Mouse (Mus musculus) limb, embryonic 10.5 days (tissue): Measurements from ENCODE around the gene Gemin4. TPM values are rescaled to one million over a fixed set of nuclear protein-coding genes. Genes with fewer than 3 reads are reported as not detected.

Experiments used
- DNase-seq: peaks from one replicate; pipeline ENCODE4 v3.0.0-alpha.2; 2017; ENCODE audit warnings: low spot score
- H3K27ac ChIP-seq: fragments of 300-500 bp; sonication (generic); 2 replicates; pipeline ENCODE4 v1.5.1; 2016; ENCODE audit warnings: mild to moderate bottlenecking
- H3K27me3 ChIP-seq: fragments of 300-500 bp; sonication (generic); 2 replicates; pipeline ENCODE4 v1.6.1; 2016; ENCODE audit warnings: low read depth, mild to moderate bottlenecking; ENCODE audit not compliant: poor library complexity, severe bottlenecking
- H3K36me3 ChIP-seq: fragments of 300-500 bp; sonication (generic); 2 replicates; pipeline ENCODE4 v1.6.1; 2016; ENCODE audit warnings: mild to moderate bottlenecking, moderate library complexity
- H3K4me1 ChIP-seq: fragments of 300-500 bp; sonication (generic); 2 replicates; pipeline ENCODE4 v1.6.1; 2016
- H3K4me3 ChIP-seq: fragments of 300-500 bp; sonication (generic); 2 replicates; pipeline ENCODE4 v1.5.1; 2016; ENCODE audit warnings: mild to moderate bottlenecking, moderate library complexity
- H3K9me3 ChIP-seq: fragments of 300-500 bp; sonication (generic); replicated peaks from 2 replicates; pipeline ENCODE4 v1.6.1; 2016; ENCODE audit warnings: mild to moderate bottlenecking
- WGBS: fragments of 180-500 bp; shearing (Covaris S2); methylation state at CpG from one replicate; pipeline ENCODE4 v1.1.7; 2016; 5-methylcytosine and 5-hydroxymethylcytosine counted together
- polyA plus RNA-seq: library from polyadenylated mRNA; unstranded; fragments of >200 nt; fragmentation: Nextera tagmentation; extraction: Ambion mirVana; gene quantifications from 2 replicates; pipeline ENCODE4 v1.2.1, GENCODE M21; 2016

The Gemin4 gene
- 59.4 and 60.3 TPM in 2 replicates for polyA plus RNA-seq

- peak; percentile 99 for DNase-seq
- under 1% methylated on average over 35 of the region's 35 CpGs for WGBS
Observed at GRCm38 (mm10) chr11:76217390-76217800, at the start of gene Gemin4, which contains the start of gene Dbil5. Gemin4 (minus strand) TSS chr11:76217664. Dbil5 (plus strand) TSS chr11:76217608.

GRCm38 (mm10) chr11:76262611-76263351 is 45.3 kb upstream of the Gemin4 start:
- 8% methylated on average over 19 of the region's 19 CpGs for WGBS
- peak overlapping the region; percentile 77 for H3K27ac ChIP-seq
- peaks cover 64% of the 10 kb centered on the region for H3K36me3 ChIP-seq
- no peaks in the 10 kb centered on the region for H3K27me3 ChIP-seq
- H3K4me1 ChIP-seq: peaks cover 56% of the 10 kb centered on the region
- no peak for DNase-seq
- H3K9me3 ChIP-seq: no peaks in the 10 kb centered on the region
- H3K4me3 ChIP-seq: no peak overlapping the region

More at GRCm38 (mm10) chr11:76217390-76217800, at the start of gene Gemin4, which contains the start of gene Dbil5:
- H3K4me3 ChIP-seq: peak within 1 kb of the TSS; percentile 80
- H3K27me3 ChIP-seq: no peaks in the 10 kb centered on the region
- no peaks in the 10 kb centered on the region for H3K9me3 ChIP-seq
- peaks cover 21% of the 10 kb centered on the region for H3K4me1 ChIP-seq
- peak within 1 kb of the TSS; percentile 97 for H3K27ac ChIP-seq
- peaks cover 64% of the 10 kb centered on the region for H3K36me3 ChIP-seq

DNA sequence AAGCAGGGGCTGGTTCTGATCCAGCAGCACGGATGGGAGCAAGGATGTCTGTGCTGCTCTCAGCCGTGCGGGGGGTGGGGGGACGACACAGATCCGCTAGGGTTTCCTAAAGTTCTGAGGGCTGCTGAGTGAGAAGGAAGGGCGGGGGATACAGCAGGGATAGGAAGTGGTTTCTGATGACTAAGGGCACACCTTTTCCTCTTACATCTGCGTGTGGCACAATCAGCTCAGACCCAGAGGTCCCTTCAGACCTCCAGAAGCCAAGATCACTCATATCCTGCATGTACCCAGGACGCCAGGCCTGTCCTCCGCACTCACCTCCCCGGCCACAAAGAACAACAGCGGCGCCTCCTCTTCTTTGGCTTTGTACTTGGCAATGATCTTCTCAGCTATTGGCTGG is 43.8 kb upstream of the Gemin4 start:
- peaks cover 68% of the 10 kb centered on the region for H3K4me1 ChIP-seq
- WGBS: 77% methylated on average over 12 of the region's 12 CpGs
- no peak overlapping the region for H3K27ac ChIP-seq
- H3K9me3 ChIP-seq: no peaks in the 10 kb centered on the region
- peaks cover 60% of the 10 kb centered on the region for H3K36me3 ChIP-seq
- H3K27me3 ChIP-seq: no peaks in the 10 kb centered on the region
- H3K4me3 ChIP-seq: no peak overlapping the region
- DNase-seq: no peak

DNA sequence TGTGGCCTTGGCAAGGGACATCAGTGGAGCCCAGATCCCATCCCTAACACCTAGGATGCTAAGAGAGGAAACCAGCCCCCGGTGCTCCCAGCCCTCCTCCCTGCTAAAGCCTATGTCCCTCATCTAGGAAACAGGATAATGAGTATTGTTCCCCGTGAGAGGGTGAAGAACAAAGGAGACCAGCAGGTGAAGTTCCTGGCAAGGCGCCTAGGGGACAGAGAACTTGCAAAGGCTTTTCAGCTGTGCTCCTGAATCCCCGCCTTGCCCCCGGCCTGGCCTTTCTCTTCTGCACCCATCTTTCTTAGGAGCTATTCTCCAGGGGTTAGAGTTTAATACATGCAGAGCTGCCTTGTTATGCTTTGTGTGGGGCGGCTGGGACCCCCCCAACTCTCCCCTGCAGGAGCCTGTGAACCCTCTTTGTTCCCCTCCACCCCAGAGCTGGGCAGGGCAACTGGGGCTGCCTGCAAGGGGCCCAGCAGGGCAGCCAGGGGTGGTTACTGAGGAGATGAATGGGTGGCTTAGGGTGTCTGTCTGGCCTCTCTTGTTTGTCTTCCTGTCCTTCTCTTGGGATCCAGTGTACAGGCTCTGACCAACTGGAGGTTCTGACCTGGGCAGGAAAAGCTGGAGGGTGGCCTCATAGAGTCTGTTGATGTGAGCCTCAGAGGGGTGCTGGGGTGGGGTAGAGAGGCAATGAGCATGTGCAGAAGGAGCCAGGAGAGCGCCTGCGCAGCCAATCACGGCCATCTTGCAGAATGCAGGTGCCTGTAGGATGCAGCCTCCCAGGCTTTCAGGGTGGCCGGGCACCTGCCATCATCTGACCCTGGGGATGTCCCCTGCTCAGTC is 43.0 kb upstream of the Gemin4 start:
- WGBS: 78% methylated on average over 10 of the region's 10 CpGs
- no peak for DNase-seq
- peaks cover 59% of the 10 kb centered on the region for H3K36me3 ChIP-seq

GRCm38 (mm10) chr11:76258511-76258910 is 41.0 kb upstream of the Gemin4 start:
- H3K36me3 ChIP-seq: peaks cover 58% of the 10 kb centered on the region
- 77% methylated on average over 6 of the region's 6 CpGs for WGBS
- H3K4me1 ChIP-seq: peaks cover 83% of the 10 kb centered on the region
- 0 out of 2 replicates have a peak overlapping the region, but pooled peaks have one; percentile 73 for H3K27ac ChIP-seq
- DNase-seq: no peak
- no peak overlapping the region for H3K4me3 ChIP-seq
- H3K9me3 ChIP-seq: no peaks in the 10 kb centered on the region
- no peaks in the 10 kb centered on the region for H3K27me3 ChIP-seq

More for the DNA sequence above, 43.0 kb upstream of the Gemin4 start:
- Histone ChIP-seq H3K9me3 (no peaks in the 10 kb centered on the region), H3K27me3 (no peaks in the 10 kb centered on the region), H3K27ac (no peak overlapping the region), H3K4me3 (no peak overlapping the region), H3K4me1 (peaks cover 76% of the 10 kb centered on the region)

DNA sequence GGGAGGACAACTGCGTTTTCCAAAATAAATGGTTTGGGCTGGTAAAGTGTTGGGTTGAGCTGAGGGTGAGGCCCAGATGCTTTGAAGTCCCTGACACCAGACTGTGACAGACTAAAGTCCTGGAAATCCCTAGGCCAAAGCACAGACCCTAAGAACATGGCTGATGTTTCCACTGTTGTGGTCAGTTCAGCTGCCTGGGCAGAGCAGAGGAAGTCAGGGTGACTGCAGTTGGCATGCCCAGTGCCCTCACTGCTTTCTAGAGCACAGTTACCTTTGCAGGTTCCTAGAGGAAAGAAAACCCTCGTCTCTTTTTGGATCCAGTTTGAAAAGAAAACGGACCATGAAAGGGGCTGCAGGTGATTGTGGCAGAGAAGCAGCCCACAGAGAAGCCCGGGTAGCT is 39.9 kb upstream of the Gemin4 start:
- WGBS: 56% methylated on average over 4 of the region's 4 CpGs
- H3K27ac ChIP-seq: peak overlapping the region; percentile 73
- no peaks in the 10 kb centered on the region for H3K27me3 ChIP-seq
- peaks cover 54% of the 10 kb centered on the region for H3K36me3 ChIP-seq
- peaks cover 77% of the 10 kb centered on the region for H3K4me1 ChIP-seq
- no peak overlapping the region for H3K4me3 ChIP-seq
- no peaks in the 10 kb centered on the region for H3K9me3 ChIP-seq
- no peak for DNase-seq

- Histone ChIP-seq H3K27ac (peak overlapping the region; percentile 73), H3K4me1 (peaks cover 69% of the 10 kb centered on the region), H3K36me3 (peaks cover 45% of the 10 kb centered on the region), H3K27me3 (no peaks in the 10 kb centered on the region), H3K4me3 (peak overlapping the region; percentile 5; the same call in 1 of the 2 replicates), H3K9me3 (no peaks in the 10 kb centered on the region)
- 6% methylated on average over 5 of the region's 5 CpGs for WGBS
- peak; percentile 84 for DNase-seq
Observed at GRCm38 (mm10) chr11:76256129-76256528, 38.7 kb upstream of the Gemin4 start.

GRCm38 (mm10) chr11:76255431-76256001 is 38.1 kb upstream of the Gemin4 start:
- H3K9me3 ChIP-seq: no peaks in the 10 kb centered on the region
- H3K4me1 ChIP-seq: peaks cover 63% of the 10 kb centered on the region
- 0 out of 2 replicates have a peak overlapping the region, but pooled peaks have one; percentile 5 for H3K4me3 ChIP-seq
- 54% methylated on average over 4 of the region's 4 CpGs for WGBS
- peaks cover 45% of the 10 kb centered on the region for H3K36me3 ChIP-seq
- H3K27me3 ChIP-seq: no peaks in the 10 kb centered on the region
- H3K27ac ChIP-seq: peak overlapping the region; percentile 73
- DNase-seq: no peak

DNA sequence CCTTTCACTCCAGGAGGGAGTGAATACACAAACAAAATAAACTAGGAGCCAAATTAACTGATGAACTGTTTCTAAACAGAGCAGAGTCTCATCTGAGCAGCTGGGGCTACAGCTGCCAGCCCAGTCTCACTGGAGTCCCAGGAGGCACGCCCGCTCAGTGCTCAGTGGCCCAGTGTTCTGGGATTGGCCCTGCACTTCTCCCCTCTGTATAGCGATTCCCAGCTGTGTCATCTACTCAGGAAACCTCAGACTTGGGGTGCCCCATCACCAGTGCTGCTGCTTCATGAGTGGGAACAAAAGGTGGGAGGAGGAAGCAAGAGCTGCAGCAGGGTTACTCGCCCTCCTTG is 36.4 kb upstream of the Gemin4 start:
- Histone ChIP-seq H3K36me3 (peaks cover 47% of the 10 kb centered on the region), H3K27ac (peak overlapping the region; percentile 37)
- DNase-seq: no peak

DNA sequence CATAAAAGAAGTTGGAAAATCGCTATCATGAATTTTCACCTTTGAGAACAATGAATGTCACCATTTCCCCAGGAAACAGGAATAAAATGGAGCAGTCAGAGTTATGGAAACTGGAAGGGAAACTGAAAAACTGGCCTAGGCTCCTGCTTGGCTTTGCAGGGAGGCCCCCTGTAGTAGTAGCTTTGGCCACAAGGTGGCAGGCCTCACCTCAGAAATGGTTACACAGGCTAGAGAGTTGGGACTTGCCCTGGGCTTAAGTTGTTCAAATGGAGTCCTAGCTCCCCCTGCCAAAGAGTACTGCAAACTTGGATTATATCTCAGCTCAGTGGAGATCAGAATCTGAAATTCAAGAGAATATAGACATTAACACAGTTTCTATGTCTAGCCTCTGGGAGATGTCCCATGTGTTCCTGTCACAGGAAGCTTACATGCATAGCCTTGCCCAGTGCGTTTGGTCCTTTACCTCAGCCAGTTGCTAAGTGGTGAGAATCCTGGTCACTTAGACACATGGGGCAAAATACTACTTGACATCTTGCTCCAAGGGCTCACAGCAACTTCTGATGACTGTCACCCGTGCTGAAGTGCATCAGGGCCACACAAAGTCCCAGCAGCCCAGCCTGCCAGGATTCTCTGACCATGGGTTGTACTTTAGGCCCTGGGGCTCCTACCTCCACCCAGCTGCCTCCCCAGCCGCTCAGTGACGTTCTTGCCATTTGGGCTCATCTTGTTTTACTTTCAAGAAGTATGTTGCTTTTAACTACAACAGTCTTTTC is 35.9 kb upstream of the Gemin4 start:
- H3K4me3 ChIP-seq: no peak overlapping the region
- peaks cover 47% of the 10 kb centered on the region for H3K36me3 ChIP-seq
- DNase-seq: peak; percentile 91
- no peaks in the 10 kb centered on the region for H3K9me3 ChIP-seq
- 47% methylated on average over 5 of the region's 5 CpGs for WGBS
- peak overlapping the region; percentile 37; the same call in 1 of the 2 replicates for H3K27ac ChIP-seq
- no peaks in the 10 kb centered on the region for H3K27me3 ChIP-seq
- H3K4me1 ChIP-seq: peaks cover 54% of the 10 kb centered on the region

More for the DNA sequence above, 36.4 kb upstream of the Gemin4 start:
- 88% methylated on average over 4 of the region's 4 CpGs for WGBS
- H3K9me3 ChIP-seq: no peaks in the 10 kb centered on the region
- no peak overlapping the region for H3K4me3 ChIP-seq
- H3K4me1 ChIP-seq: peaks cover 60% of the 10 kb centered on the region
- H3K27me3 ChIP-seq: no peaks in the 10 kb centered on the region

DNA sequence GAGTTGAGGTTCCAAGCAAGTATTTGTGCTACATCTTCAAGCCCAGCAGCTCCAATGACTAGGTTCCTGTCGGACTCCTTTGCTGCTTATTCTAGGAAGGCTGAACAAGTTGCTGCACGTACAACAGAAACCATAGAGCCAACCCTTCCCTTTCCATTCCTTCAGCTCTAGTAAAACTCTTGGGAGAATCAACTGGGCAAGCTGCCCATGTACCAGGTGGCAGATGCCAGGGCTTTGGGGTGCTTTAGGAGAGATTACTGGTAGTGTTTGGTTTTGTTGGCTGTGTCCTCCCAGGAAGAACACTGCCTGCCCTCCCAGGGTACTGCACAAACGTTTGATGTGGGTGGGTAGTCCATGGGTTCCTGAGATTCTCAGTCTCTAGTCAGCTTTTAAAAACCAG is 34.6 kb upstream of the Gemin4 start:
- Histone ChIP-seq H3K36me3 (peaks cover 45% of the 10 kb centered on the region), H3K4me3 (no peak overlapping the region), H3K27ac (no peak overlapping the region), H3K9me3 (no peaks in the 10 kb centered on the region), H3K27me3 (no peaks in the 10 kb centered on the region), H3K4me1 (peaks cover 41% of the 10 kb centered on the region)
- WGBS: 59% methylated on average over 3 of the region's 3 CpGs
- no peak for DNase-seq

DNA sequence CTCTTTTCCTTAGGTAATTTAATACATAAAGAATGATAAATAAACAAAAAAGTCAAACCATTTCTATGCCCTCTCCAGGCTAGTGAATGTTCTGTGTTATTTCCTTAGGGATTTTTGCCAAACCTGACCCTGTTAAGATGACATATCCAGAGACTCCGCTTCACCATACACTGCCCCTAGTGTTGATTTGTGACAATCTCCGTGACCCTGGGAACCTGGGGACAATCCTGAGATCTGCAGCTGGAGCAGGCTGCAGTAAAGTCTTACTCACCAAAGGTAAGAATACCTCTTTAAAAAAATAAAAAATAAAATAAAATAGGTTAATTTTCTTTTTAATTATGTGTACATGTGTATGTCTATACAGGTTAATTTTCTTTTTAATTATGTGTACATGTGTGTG is 29.8 kb upstream of the Gemin4 start:
- H3K27ac ChIP-seq: no peak overlapping the region
- no peaks in the 10 kb centered on the region for H3K9me3 ChIP-seq
- 62% methylated on average over 2 of the region's 2 CpGs for WGBS
- H3K4me3 ChIP-seq: no peak overlapping the region
- H3K4me1 ChIP-seq: peaks cover 18% of the 10 kb centered on the region
- H3K36me3 ChIP-seq: peaks cover 42% of the 10 kb centered on the region
- no peaks in the 10 kb centered on the region for H3K27me3 ChIP-seq
- no peak for DNase-seq
